Mouse (Mus musculus) megakaryocyte, embryonic 14.5 days (primary cell): Measurements from ENCODE around the gene Ahnak.

Experiments
- FLI1 ChIP-seq: IDR thresholded peaks from 2 replicates; pipeline ENCODE4 v1.6.1; 2012; ENCODE audit warnings: low read length, inconsistent platforms, mixed read lengths
- GATA1 ChIP-seq: IDR thresholded peaks from 3 replicates; pipeline ENCODE4 v1.6.1; 2012; ENCODE audit warnings: mixed read lengths, low read length, inconsistent platforms, borderline replicate concordance

- TF ChIP-seq GATA1 (no peak), FLI1 (no peak)
These were observed 715 bp downstream of the Ahnak start for GRCm38 (mm10) chr19:8989567-8990431.
